Mouse (Mus musculus) stomach, postnatal 0 days (tissue): ENCODE data around the gene Gm17359.

ENCODE experiments used
- CTCF ChIP-seq: IDR thresholded peaks from 2 replicates; pipeline ENCODE4 v1.5.1; 2016; ENCODE audit warnings: antibody characterized with exemption, low read depth, mild to moderate bottlenecking, moderate library complexity
- EP300 ChIP-seq: optimal IDR thresholded peaks from 2 replicates; pipeline ENCODE3; 2016; ENCODE audit warnings: antibody characterized with exemption

GRCm38 (mm10) chr3:79371506-79372195 is 35.2 kb downstream of the Gm17359 start:
- TF ChIP-seq CTCF, result no peak
- TF ChIP-seq EP300, result no peak
